ENCODE assay signal across 7 mouse cellular contexts in the genomic region with DNA sequence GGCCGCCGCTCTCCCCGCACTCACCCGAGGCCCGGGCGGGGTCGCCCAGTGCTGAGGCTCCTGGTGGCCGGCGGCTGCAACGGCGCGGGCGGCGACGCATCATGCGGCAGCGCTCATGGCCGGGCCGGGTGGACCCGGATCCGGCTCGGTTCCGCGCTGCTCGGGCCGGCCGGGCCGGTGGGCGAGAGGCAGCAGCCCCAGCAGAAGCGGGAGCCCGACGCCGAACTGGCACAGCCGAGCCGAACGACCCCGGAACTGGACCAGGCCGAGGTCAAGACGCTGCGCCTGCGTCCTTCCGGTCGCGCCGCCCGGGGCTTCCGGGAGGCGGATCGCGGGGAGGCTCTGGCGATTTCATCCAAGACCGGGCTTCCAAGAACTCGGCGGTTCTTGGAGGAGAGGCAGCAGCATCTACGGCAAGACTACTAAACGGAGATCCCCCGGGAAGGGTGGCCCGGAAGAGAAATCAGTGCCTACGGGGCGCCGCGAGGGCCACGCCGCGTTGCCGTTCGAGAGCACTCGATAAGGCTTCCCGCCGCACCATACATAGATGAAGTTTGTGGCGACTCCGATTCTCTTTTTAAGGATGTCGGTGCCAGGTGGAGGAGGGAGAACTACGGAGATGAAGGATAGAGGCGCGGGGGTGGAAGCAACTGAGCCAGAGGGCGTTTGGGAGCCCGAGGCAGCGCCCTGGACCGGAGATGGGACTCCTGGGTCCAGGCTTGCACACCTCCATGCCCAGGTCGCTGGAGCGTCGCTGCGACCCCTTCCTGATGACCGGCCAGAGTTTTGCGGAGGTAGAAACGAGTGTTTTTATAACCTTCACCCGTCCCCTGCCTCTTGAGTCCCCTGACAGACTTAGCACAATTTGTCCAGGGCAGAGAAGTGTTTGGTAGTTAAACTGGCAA. TPM values are rescaled to one million over a fixed set of nuclear protein-coding genes. Genes with fewer than 3 reads are reported as not detected.
A peak's percentile ranks its signal among the peaks of the same experiment; 100 is the strongest.
DNase-seq lines count a peak whose midpoint lies in the region; ATAC-seq and TF ChIP-seq lines count a peak whose summit lies in the region.

A gene (minus strand): TSS at position 415 of the 905 bp plus-strand sequence.

- H3K27me3 ChIP-seq in embryonic facial prominence, embryonic 12.5 days = no peaks in the 10 kb centered on the region
- H3K27me3 ChIP-seq in kidney, adult 2 months (replicated peaks; ENCODE audit: control insufficient read depth, insufficient read depth, low read length) = no peaks in the 10 kb centered on the region
- no peaks in the 10 kb centered on the region for H3K27me3 ChIP-seq in limb, embryonic 11.5 days (ENCODE audit: control insufficient read depth, insufficient read depth, low read length)
- H3K27me3 ChIP-seq in midbrain, embryonic 13.5 days = no peaks in the 10 kb centered on the region

- under 1% methylated on average over 82 of the region's 88 CpGs for WGBS in embryonic facial prominence, embryonic 12.5 days
- under 1% methylated on average over 80 of the region's 88 CpGs for WGBS in kidney, adult 2 months
- under 1% methylated on average over 71 of the region's 88 CpGs for WGBS in limb, embryonic 11.5 days
- under 1% methylated on average over 84 of the region's 88 CpGs for WGBS in midbrain, embryonic 13.5 days

- peak within 1 kb of the TSS; percentile 78 for H3K4me2 ChIP-seq in embryonic facial prominence, embryonic 12.5 days (replicated peaks)
- H3K4me2 ChIP-seq in limb, embryonic 11.5 days (ENCODE audit: low read depth, severe bottlenecking) = peak within 1 kb of the TSS; percentile 95
- peak within 1 kb of the TSS; percentile 91 for H3K4me2 ChIP-seq in midbrain, embryonic 13.5 days (replicated peaks)

- 0 out of 2 replicates have a peak, but pooled peaks have one; percentile 53 for ATAC-seq in embryonic facial prominence, embryonic 12.5 days (ENCODE audit: insufficient number of reproducible peaks, insufficient read depth, low FRiP score, low TSS enrichment)
- ATAC-seq in limb, embryonic 11.5 days (ENCODE audit: insufficient number of reproducible peaks, low FRiP score, low TSS enrichment, low read depth) = no peak; the same call in 1 of the 2 replicates
- ATAC-seq in midbrain, embryonic 13.5 days = peak; percentile 89

- no peak for TF ChIP-seq CTCF in kidney, adult 2 months (conservative IDR thresholded peaks at IDR 0.05; ENCODE audit: insufficient read depth, insufficient read length, low read depth, low read length)

- peak within 1 kb of the TSS; percentile 96 for H3K4me3 ChIP-seq in embryonic facial prominence, embryonic 12.5 days
- peak within 1 kb of the TSS; percentile 90 for H3K4me3 ChIP-seq in kidney, adult 2 months (ENCODE audit: insufficient read depth, low read depth, low read length)
- peak within 1 kb of the TSS; percentile 90 for H3K4me3 ChIP-seq in limb, embryonic 11.5 days (ENCODE audit: low read depth, low read length)
- H3K4me3 ChIP-seq in midbrain, embryonic 13.5 days (replicated peaks) = peak within 1 kb of the TSS; percentile 96

- DNase-seq in adrenal gland, postnatal 14 days = peak; percentile 92
- DNase-seq in heart, adult 18-20 months = peak; percentile 90 to 93
- peak; percentile 90 for DNase-seq in kidney, adult 2 months
- peak; percentile 82 for DNase-seq in limb, embryonic 11.5 days (ENCODE audit: low spot score)
- peak; percentile 64 for DNase-seq in spleen, adult 12 weeks (ENCODE audit: low spot score)

- H3K9me3 ChIP-seq in embryonic facial prominence, embryonic 12.5 days = no peaks in the 10 kb centered on the region
- no peaks in the 10 kb centered on the region for H3K9me3 ChIP-seq in limb, embryonic 11.5 days (ENCODE audit: control insufficient read depth, low read length)
- no peaks in the 10 kb centered on the region for H3K9me3 ChIP-seq in midbrain, embryonic 13.5 days

- peak; percentile 34 for TF ChIP-seq POLR2A in kidney, adult 2 months (IDR thresholded peaks at IDR 0.05; ENCODE audit: low read depth, low read length)

- peak within 1 kb of the TSS; percentile 87 for H3K27ac ChIP-seq in embryonic facial prominence, embryonic 12.5 days
- H3K27ac ChIP-seq in kidney, adult 2 months (ENCODE audit: insufficient read depth, low read depth, low read length) = peak within 1 kb of the TSS; percentile 97
- H3K27ac ChIP-seq in limb, embryonic 11.5 days (replicated peaks; ENCODE audit: low read depth, low read length) = peak within 1 kb of the TSS; percentile 68
- peak within 1 kb of the TSS; percentile 91 for H3K27ac ChIP-seq in midbrain, embryonic 13.5 days

- peak within 1 kb of the TSS; percentile 92 for H3K9ac ChIP-seq in embryonic facial prominence, embryonic 12.5 days
- peak within 1 kb of the TSS; percentile 70 for H3K9ac ChIP-seq in limb, embryonic 11.5 days (ENCODE audit: low read length)
- H3K9ac ChIP-seq in midbrain, embryonic 13.5 days (replicated peaks) = peak within 1 kb of the TSS; percentile 95

- H3K36me3 ChIP-seq in embryonic facial prominence, embryonic 12.5 days = no peaks in the 10 kb centered on the region
- H3K36me3 ChIP-seq in kidney, adult 2 months (ENCODE audit: control insufficient read depth, insufficient read depth, low read length) = no peaks in the 10 kb centered on the region
- no peaks in the 10 kb centered on the region for H3K36me3 ChIP-seq in limb, embryonic 11.5 days (ENCODE audit: control insufficient read depth, insufficient read depth, low read length)
- H3K36me3 ChIP-seq in midbrain, embryonic 13.5 days = no peaks in the 10 kb centered on the region; the same call in none of the 2 replicates

- peaks cover 20% of the 10 kb centered on the region for H3K4me1 ChIP-seq in embryonic facial prominence, embryonic 12.5 days
- peaks cover 4% of the 10 kb centered on the region; the same call in 1 of the 2 replicates for H3K4me1 ChIP-seq in kidney, adult 2 months (ENCODE audit: control insufficient read depth, insufficient read depth, low read length)
- H3K4me1 ChIP-seq in limb, embryonic 11.5 days (ENCODE audit: control insufficient read depth, insufficient read depth, low read length) = peaks cover 5% of the 10 kb centered on the region; the same call in 1 of the 2 replicates
- H3K4me1 ChIP-seq in midbrain, embryonic 13.5 days (replicated peaks) = peaks cover 44% of the 10 kb centered on the region

RNA-seq across cellular contexts. Expression of the gene that starts here (rescaled TPM):
- total RNA-seq in adrenal gland, postnatal 14 days (2021) = 45.3 and 48.1 TPM in 2 replicates
- polyA plus RNA-seq in embryonic facial prominence, embryonic 12.5 days (2016; fragmentation: Nextera tagmentation; extraction: Ambion mirVana) = 34.7 and 38.9 TPM in 2 replicates
- 10 to 100 TPM; 36.6 to 38.6 TPM for total RNA-seq in heart, adult 18-20 months (2021)
- polyA plus RNA-seq in kidney, adult 2 months (2012; rRNA removed) = 58.7 and 68.2 TPM in 2 replicates
- polyA plus RNA-seq in limb, embryonic 11.5 days (2014; fragmentation: Nextera tagmentation; extraction: Ambion mirVana) = 22.7 and 24.6 TPM in 2 replicates
- polyA plus RNA-seq in midbrain, embryonic 13.5 days (2015; fragmentation: Nextera tagmentation; extraction: Ambion mirVana) = 28.3 and 30.2 TPM in 2 replicates
